Mouse (Mus musculus) left cerebral cortex, postnatal 14 days (tissue): ENCODE measurements at regions not wholly inside any gene's neighbourhood (a gene's known extent, or its start where the extent isn't known, plus 50 kb on each side); places are given as distances from the start of the nearest gene placed in this dataset.

Experiments
- DNase-seq, 2 experiments: peaks; one replicate each; pipeline ENCODE4 v3.0.0; 2021 to 2022; ENCODE audit warnings: low spot score in 2 of 2, mixed read lengths in 1 of 2
- intact Hi-C: fragments of 180-260 bp; cut with DNase I; formaldehyde crosslinking; loops from one replicate; pipeline ENCODE4 v1.15.1; 2025

GRCm38 (mm10) chr1:43633246-43633645, 97.2 kb upstream of the 1500015O10Rik start:
- intact Hi-C loops: loop anchor here (10.0 kb wide), 1 partner anchor 328 kb away; no protein-coding TSS in a partner anchor
- no peak for DNase-seq

- intact Hi-C loops: loop anchor here (10.0 kb wide), 1 partner anchor 331 kb away; no protein-coding TSS in a partner anchor
- peak; percentile 5 to 10 for DNase-seq
Observed at GRCm38 (mm10) chr1:43635718-43636117, 94.7 kb upstream of the 1500015O10Rik start.

- intact Hi-C loops: loop anchor here (10.0 kb wide), 1 partner anchor 333 kb away; no protein-coding TSS in a partner anchor
- peak; percentile 3 to 15 for DNase-seq
Observed at GRCm38 (mm10) chr1:43637956-43638355, 92.4 kb upstream of the 1500015O10Rik start.

- intact Hi-C loops: no loop called here
Observed at GRCm38 (mm10) chr1:43672031-43672430, 58.4 kb upstream of the 1500015O10Rik start.

More at GRCm38 (mm10) chr1:43672031-43672430, 58.4 kb upstream of the 1500015O10Rik start:
- DNase-seq: no peak
